ENCODE assay signal across 10 mouse cellular contexts in genomic region chr10:120422820-120423219, GRCm38 (mm10). TPM values are rescaled to one million over a fixed set of nuclear protein-coding genes. Genes with fewer than 3 reads are reported as not detected.
A peak's percentile ranks its signal among the peaks of the same experiment; 100 is the strongest.
DNase-seq lines count a peak whose midpoint lies in the region; ATAC-seq lines count a peak whose summit lies in the region.
"Had no signal": no experiment of that assay in that cellular context is flagged by ENCODE, and none has a peak within 500 bp of the region (broad histone marks: within the 10 kb centered on the region; RNA-seq: fewer than 3 reads in every experiment).

No protein-coding gene starts in this region.

- ATAC-seq in hindbrain, embryonic 14.5 days (ENCODE audit: low FRiP score) = no peak

- H3K4me2 ChIP-seq in hindbrain, embryonic 14.5 days (replicated peaks) = no peak overlapping the region
- H3K4me2 ChIP-seq: liver, embryonic 13.5 days; midbrain, embryonic 13.5 days had no signal

- H3K27me3 ChIP-seq in hindbrain, embryonic 14.5 days (ENCODE audit: control insufficient read depth, insufficient read depth, low read length) = no peaks in the 10 kb centered on the region
- no peaks in the 10 kb centered on the region for H3K27me3 ChIP-seq in hindbrain, embryonic 10.5 days (ENCODE audit: insufficient read depth, poor library complexity, severe bottlenecking)
- H3K27me3 ChIP-seq: liver, embryonic 13.5 days; midbrain, embryonic 13.5 days had no signal

- no peaks in the 10 kb centered on the region for H3K36me3 ChIP-seq in hindbrain, embryonic 14.5 days (replicated peaks; ENCODE audit: control insufficient read depth, insufficient read depth)
- H3K36me3 ChIP-seq in hindbrain, embryonic 10.5 days = peaks cover 29% of the 10 kb centered on the region
- H3K36me3 ChIP-seq: liver, embryonic 13.5 days; midbrain, embryonic 13.5 days had no signal

- H3K9ac ChIP-seq in hindbrain, embryonic 14.5 days = no peak overlapping the region
- H3K9ac ChIP-seq: liver, embryonic 13.5 days; midbrain, embryonic 13.5 days had no signal

- DNase-seq in hindbrain, embryonic 14.5 days (ENCODE audit: low spot score) = no peak
- no peak for DNase-seq in hindbrain, embryonic 10.5 days (ENCODE audit: low spot score)
- DNase-seq in 3134 (ENCODE audit: extremely low read depth, insufficient read length, low spot score) (peak; percentile 66), 416B (ENCODE audit: low read depth) (peak; percentile 62), liver (no peak)
- DNase-seq in fibroblast of lung, adult 2 months (ENCODE audit: low read depth) = peak; percentile 78
- DNase-seq in right cerebral cortex, postnatal 36 days (ENCODE audit: low spot score in 2 of 2) = no peak
- DNase-seq in cerebellum, adult 18-20 months = no peak
- DNase-seq: liver, embryonic 13.5 days had no signal

- peaks cover 39% of the 10 kb centered on the region for H3K4me1 ChIP-seq in hindbrain, embryonic 14.5 days (replicated peaks; ENCODE audit: control insufficient read depth, insufficient read depth, low read length)
- H3K4me1 ChIP-seq in hindbrain, embryonic 10.5 days (replicated peaks) = peaks cover 70% of the 10 kb centered on the region

- H3K9me3 ChIP-seq in hindbrain, embryonic 14.5 days (ENCODE audit: control insufficient read depth, low read length) = no peaks in the 10 kb centered on the region
- no peaks in the 10 kb centered on the region for H3K9me3 ChIP-seq in hindbrain, embryonic 10.5 days
- H3K9me3 ChIP-seq: liver, embryonic 13.5 days; midbrain, embryonic 13.5 days had no signal

- peak overlapping the region; percentile 10; the same call in 1 of the 2 replicates for H3K27ac ChIP-seq in hindbrain, embryonic 14.5 days
- H3K27ac ChIP-seq in hindbrain, embryonic 10.5 days = no peak overlapping the region
- H3K27ac ChIP-seq: liver, embryonic 13.5 days; midbrain, embryonic 13.5 days had no signal

- no peak overlapping the region for H3K4me3 ChIP-seq in hindbrain, embryonic 14.5 days (replicated peaks; ENCODE audit: low read length)
- no peak overlapping the region for H3K4me3 ChIP-seq in hindbrain, embryonic 10.5 days
- H3K4me3 ChIP-seq: liver, embryonic 13.5 days; midbrain, embryonic 13.5 days had no signal

- WGBS in hindbrain, embryonic 14.5 days = 34% methylated on average over 4 of the region's 4 CpGs
- WGBS in hindbrain, embryonic 10.5 days = 60% methylated on average over 4 of the region's 4 CpGs

RNA-seq across cellular contexts. Expression of gene Hmga2, which starts 53.4 kb away (rescaled TPM):
- polyA plus RNA-seq in hindbrain, embryonic 14.5 days (2014; fragmentation: Nextera tagmentation; extraction: Ambion mirVana) = 1.7 and 2.1 TPM in 2 replicates
- 30.6 and 49.7 TPM in 2 replicates for polyA plus RNA-seq in hindbrain, embryonic 10.5 days (2016; fragmentation: Nextera tagmentation; extraction: Ambion mirVana)

Comparison
In these comparisons a context has a peak if more than half of its experiments do, and no peak if none do; other contexts are left out.
1. RNA of gene Hmga2, which starts 53.4 kb away (polyA plus RNA-seq): 30.6 to 49.7 TPM in hindbrain, embryonic 10.5 days; 1.7 to 2.1 TPM in hindbrain, embryonic 14.5 days; every median in the first group is over 10 times any median in the second.
2. DNase-seq: peak in 3134 (single experiment), 416B (single experiment) and fibroblast of lung, adult 2 months (single experiment); none in hindbrain, embryonic 14.5 days (single experiment), hindbrain, embryonic 10.5 days (single experiment), right cerebral cortex, postnatal 36 days (0 of 2), cerebellum, adult 18-20 months (0 of 2) and liver (single experiment).